Mouse (Mus musculus): Measurements from ENCODE around the gene Cfp.

The Cfp gene

GRCm38 (mm10) chrX:20931364-20931763, at the start of gene Cfp:
TSS of gene Cfp (minus strand) at chrX:20931555.
- no peak for DNase-seq (ENCODE audit: low spot score in 2 of 2)

GRCm38 (mm10) chrX:20980901-20981300, 49.5 kb upstream of the Cfp start:
- DNase-seq (ENCODE audit: low spot score in 2 of 2), result no peak

GRCm38 (mm10) chrX:20961477-20962378, 30.4 kb upstream of the Cfp start, which contains the start of gene Uxt:
TSS of gene Uxt (minus strand) at chrX:20962017.
- DNase-seq (ENCODE audit: low spot score in 2 of 2), result peak; percentile 83 to 84

GRCm38 (mm10) chrX:20950191-20950880, 19.0 kb upstream of the Cfp start, which contains the start of gene Elk1:
TSS of gene Elk1 (minus strand) at chrX:20950608.
- peak; percentile 77 to 89 for DNase-seq (ENCODE audit: low spot score in 2 of 2)

- DNase-seq (ENCODE audit: low spot score in 2 of 2), result peak in 1 of 2 experiments; percentile 49
These were observed 14.7 kb upstream of the Cfp start for GRCm38 (mm10) chrX:20946055-20946454.

GRCm38 (mm10) chrX:20931963-20932362, 608 bp upstream of the Cfp start:
- no peak for DNase-seq (ENCODE audit: low spot score in 2 of 2)

- DNase-seq (ENCODE audit: low spot score in 2 of 2), result no peak
These were observed 1.5 kb downstream of the Cfp start for GRCm38 (mm10) chrX:20929859-20930258.

- no peak for DNase-seq (ENCODE audit: low spot score in 2 of 2)
These were observed 6.4 kb downstream of the Cfp start for GRCm38 (mm10) chrX:20924976-20925375.

- no peak for DNase-seq (ENCODE audit: low spot score in 2 of 2)
These were observed 7.8 kb downstream of the Cfp start for GRCm38 (mm10) chrX:20923506-20923905.

- no peak for DNase-seq (ENCODE audit: low spot score in 2 of 2)
These were observed 10.0 kb downstream of the Cfp start for GRCm38 (mm10) chrX:20921366-20921765.

GRCm38 (mm10) chrX:20920844-20921364, 10.5 kb downstream of the Cfp start, which contains the start of gene Syn1:
TSS of gene Syn1 (minus strand) at chrX:20921004.
- DNase-seq (ENCODE audit: low spot score in 2 of 2), result peak; percentile 76 to 80

GRCm38 (mm10) chrX:20920249-20920843, 11.0 kb downstream of the Cfp start:
- DNase-seq (ENCODE audit: low spot score in 2 of 2), result no peak

GRCm38 (mm10) chrX:20915075-20915474, 16.3 kb downstream of the Cfp start:
- DNase-seq (ENCODE audit: low spot score in 2 of 2), result no peak

GRCm38 (mm10) chrX:20913726-20914125, 17.6 kb downstream of the Cfp start:
- no peak for DNase-seq (ENCODE audit: low spot score in 2 of 2)

- no peak for DNase-seq (ENCODE audit: low spot score in 2 of 2)
These were observed 21.3 kb downstream of the Cfp start for GRCm38 (mm10) chrX:20910074-20910473.
